Mouse (Mus musculus) ES-E14 (cell line): ENCODE data around the gene Gbp2b.

ENCODE experiments used
- CHD2 ChIP-seq: IDR thresholded peaks from 2 replicates; pipeline ENCODE4 v1.6.1; 2014; ENCODE audit warnings: mild to moderate bottlenecking, low read depth, low read length, inconsistent platforms
- HCFC1 ChIP-seq: IDR thresholded peaks from 2 replicates; pipeline ENCODE4 v1.6.1; 2012; ENCODE audit warnings: low read length, inconsistent platforms, borderline replicate concordance; ENCODE audit not compliant: insufficient read depth
- MAFK ChIP-seq: IDR thresholded peaks from 2 replicates; pipeline ENCODE4 v1.6.1; 2014; ENCODE audit warnings: mild to moderate bottlenecking, low read depth, low read length, inconsistent platforms; ENCODE audit not compliant: insufficient read depth
- ZNF384 ChIP-seq: IDR thresholded peaks from 2 replicates; pipeline ENCODE4 v1.6.1; 2012; ENCODE audit warnings: low read depth, low read length, inconsistent platforms

GRCm38 (mm10) chr3:142561045-142561646 is 33.5 kb upstream of the Gbp2b start:
- TF ChIP-seq ZNF384 (no peak), CHD2 (no peak), HCFC1 (no peak), MAFK (no peak)
